Mouse (Mus musculus): ENCODE results near the gene Ripor2. TPM values are rescaled to one million over a fixed set of nuclear protein-coding genes. Genes with fewer than 3 reads are reported as not detected.

Gene Ripor2
- polyA plus RNA-seq, 1 experiment from 2014 or later: 3.5 TPM

- in situ Hi-C loops (cut with MboI; ENCODE audit: low pct_unique_long_range_greater_than_20kb): no loop called here
- no peak for ATAC-seq
- no peak for TF ChIP-seq CTCF (IDR thresholded peaks at IDR 0.05)
- no peak for DNase-seq (ENCODE audit: low read depth, low spot score)
- no peaks in the 10 kb centered on the region for H3K27me3 ChIP-seq
- ChIA-PET CTCF (interaction anchor here (1.4 kb wide), 1 partner anchor 55 kb away, joined by 3 read pairs; no protein-coding TSS in a partner anchor), POLR2A (interaction anchor here (0.6 to 0.7 kb wide), 2 partner anchors 20 to 168 kb away, joined by 3 to 4 read pairs; no protein-coding TSS in a partner anchor)
Measured at GRCm38 (mm10) chr13:24617076-24617798, 35.2 kb downstream of the Ripor2 start.

DNA sequence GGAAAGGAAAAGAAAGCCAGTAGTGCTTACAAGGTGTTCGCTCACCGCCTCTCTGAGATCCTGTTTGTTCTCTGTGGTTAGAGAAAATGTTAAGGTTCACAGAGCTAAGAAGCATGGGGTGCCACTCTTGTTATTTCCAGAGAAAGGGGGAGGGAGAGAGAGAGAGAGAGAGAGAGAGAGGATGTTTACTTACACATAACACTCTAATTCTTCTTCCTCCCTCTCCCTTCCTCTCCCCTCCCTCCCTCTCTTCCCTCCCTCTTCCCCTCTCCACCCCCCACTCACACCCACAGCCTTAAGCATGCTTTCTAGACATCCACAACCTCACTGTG is 35.8 kb downstream of the Ripor2 start:
- H3K27me3 ChIP-seq: no peaks in the 10 kb centered on the region
- DNase-seq (ENCODE audit: low read depth, low spot score): no peak
- in situ Hi-C loops (cut with MboI; ENCODE audit: low pct_unique_long_range_greater_than_20kb): no loop called here

GRCm38 (mm10) chr13:24619711-24620110 is 37.7 kb downstream of the Ripor2 start:
- in situ Hi-C loops (cut with MboI; ENCODE audit: low pct_unique_long_range_greater_than_20kb): no loop called here
- DNase-seq (ENCODE audit: low read depth, low spot score) (no peak), ATAC-seq (no peak)
- TF ChIP-seq CTCF (IDR thresholded peaks at IDR 0.05): no peak
- POLR2A ChIA-PET: interaction anchor here (0.6 kb wide), 1 partner anchor 97 kb away, joined by 4 read pairs; no protein-coding TSS in a partner anchor
- CTCF ChIA-PET: no interaction called here
- no peaks in the 10 kb centered on the region for H3K27me3 ChIP-seq

More for the DNA sequence above, 35.8 kb downstream of the Ripor2 start:
- POLR2A ChIA-PET: interaction anchor here (0.7 kb wide), 1 partner anchor 168 kb away, joined by 3 read pairs; no protein-coding TSS in a partner anchor
- ATAC-seq: no peak
- TF ChIP-seq CTCF (IDR thresholded peaks at IDR 0.05): no peak
- CTCF ChIA-PET: interaction anchor here (1.4 kb wide), 1 partner anchor 55 kb away, joined by 3 read pairs; no protein-coding TSS in a partner anchor

DNA sequence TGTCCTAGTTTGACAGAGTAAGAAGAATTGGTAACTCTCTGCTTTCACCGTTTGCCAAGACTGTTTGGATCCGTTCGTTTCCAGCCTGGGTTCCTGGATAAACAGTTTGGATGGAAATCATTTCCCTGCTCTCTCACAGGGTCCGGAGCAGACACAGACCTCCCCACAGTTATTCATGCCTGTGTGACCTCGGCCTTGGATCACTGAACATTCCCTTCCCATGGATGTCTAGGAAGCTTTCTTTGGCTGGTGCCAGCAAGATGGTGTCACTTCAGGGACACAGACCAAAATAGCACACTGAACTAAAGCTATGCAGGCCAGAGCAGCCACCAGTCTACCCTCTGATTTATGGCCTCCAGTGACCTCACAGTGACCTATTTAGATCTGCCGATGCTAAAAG is 38.5 kb downstream of the Ripor2 start:
- in situ Hi-C loops (cut with MboI; ENCODE audit: low pct_unique_long_range_greater_than_20kb): no loop called here
- peak; percentile 39 for ATAC-seq
- POLR2A ChIA-PET: interaction anchor here (0.6 kb wide), 1 partner anchor 10 kb away, joined by 3 read pairs; no protein-coding TSS in a partner anchor
- CTCF ChIA-PET: no interaction called here
- TF ChIP-seq CTCF (IDR thresholded peaks at IDR 0.05): no peak
- no peak for DNase-seq (ENCODE audit: low read depth, low spot score)
- H3K27me3 ChIP-seq: no peaks in the 10 kb centered on the region

- no peak for ATAC-seq
- no peak for TF ChIP-seq CTCF (IDR thresholded peaks at IDR 0.05)
- in situ Hi-C loops (cut with MboI; ENCODE audit: low pct_unique_long_range_greater_than_20kb): no loop called here
- ChIA-PET CTCF (interaction anchor here (1.0 kb wide), 1 partner anchor 14 kb away, joined by 3 read pairs; no protein-coding TSS in a partner anchor), POLR2A (no interaction called here)
- DNase-seq (ENCODE audit: low read depth, low spot score): no peak
- H3K27me3 ChIP-seq: no peaks in the 10 kb centered on the region
Measured at GRCm38 (mm10) chr13:24623631-24624030, 41.6 kb downstream of the Ripor2 start.

DNA sequence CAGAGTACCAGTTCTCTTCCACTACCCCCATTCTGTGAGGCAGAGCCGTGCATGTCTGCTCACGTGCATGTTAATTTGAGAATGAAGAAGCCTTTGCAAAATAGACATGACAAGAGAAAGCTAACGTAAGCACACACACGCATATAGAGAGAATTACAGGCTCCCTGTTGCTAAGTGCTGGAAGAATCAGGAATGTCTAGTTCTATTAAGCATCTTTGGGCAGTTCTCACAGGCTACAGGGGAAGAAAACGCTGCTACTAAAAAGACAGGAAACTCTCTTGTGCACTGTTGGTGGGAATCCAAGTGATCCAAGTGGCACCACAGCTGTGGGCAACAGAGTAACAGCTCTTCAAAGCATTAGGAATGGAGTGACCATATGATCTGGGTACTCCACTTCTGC is 43.1 kb downstream of the Ripor2 start:
- H3K27me3 ChIP-seq: no peaks in the 10 kb centered on the region
- TF ChIP-seq CTCF (IDR thresholded peaks at IDR 0.05): no peak
- ChIA-PET CTCF (no interaction called here), POLR2A (no interaction called here)
- ATAC-seq: no peak
- in situ Hi-C loops (cut with MboI; ENCODE audit: low pct_unique_long_range_greater_than_20kb): no loop called here
- DNase-seq (ENCODE audit: low read depth, low spot score): no peak

DNA sequence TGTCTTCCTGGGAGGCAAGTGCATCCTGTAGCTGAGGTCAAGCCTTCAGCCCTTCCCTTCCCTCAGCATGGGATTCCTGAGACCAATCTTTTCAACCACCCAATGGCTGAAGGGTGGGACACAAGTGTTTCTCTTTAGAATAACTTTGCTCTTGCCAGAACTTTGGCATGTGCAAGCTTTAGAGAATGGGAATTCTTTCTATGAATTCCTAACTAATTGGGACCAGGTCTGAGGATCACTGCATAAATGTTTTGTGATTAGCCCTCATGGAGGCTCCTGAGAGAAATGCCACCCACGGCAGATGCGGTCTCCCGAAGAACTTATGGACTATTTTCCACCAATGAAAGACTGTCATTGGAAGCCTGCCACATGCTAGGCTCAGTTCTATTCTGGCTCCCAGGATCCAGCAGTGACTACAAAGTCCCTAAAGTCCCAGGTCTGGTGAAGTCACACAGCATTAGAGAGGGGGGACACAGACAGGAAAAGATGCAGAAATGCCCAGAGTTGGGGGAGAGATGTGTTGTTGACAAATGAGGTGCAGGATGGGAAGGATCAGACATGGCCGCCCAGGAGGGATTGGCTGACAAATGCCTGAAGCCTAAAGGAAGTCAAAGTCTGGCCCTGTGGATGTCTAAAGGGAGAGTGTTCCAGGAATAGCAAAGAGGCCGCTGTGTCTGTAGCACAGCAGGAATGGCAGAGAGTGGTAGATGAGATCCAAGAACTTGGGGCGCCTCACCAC is 44.9 kb downstream of the Ripor2 start:
- in situ Hi-C loops (cut with MboI; ENCODE audit: low pct_unique_long_range_greater_than_20kb): no loop called here
- ChIA-PET CTCF (no interaction called here), POLR2A (no interaction called here)
- no peak for TF ChIP-seq CTCF (IDR thresholded peaks at IDR 0.05)
- no peak for DNase-seq (ENCODE audit: low read depth, low spot score)
- H3K27me3 ChIP-seq: no peaks in the 10 kb centered on the region
- ATAC-seq: no peak

GRCm38 (mm10) chr13:24628192-24628591 is 46.2 kb downstream of the Ripor2 start:
- H3K27me3 ChIP-seq: no peaks in the 10 kb centered on the region
- ATAC-seq (no peak), DNase-seq (ENCODE audit: low read depth, low spot score) (no peak)
- POLR2A ChIA-PET: interaction anchor here (0.6 kb wide), 1 partner anchor 38 kb away, joined by 3 read pairs; no protein-coding TSS in a partner anchor
- in situ Hi-C loops (cut with MboI; ENCODE audit: low pct_unique_long_range_greater_than_20kb): no loop called here
- CTCF ChIA-PET: interaction anchor here (2.1 kb wide), 1 partner anchor 14 kb away, joined by 5 read pairs; no protein-coding TSS in a partner anchor
- TF ChIP-seq CTCF (IDR thresholded peaks at IDR 0.05): no peak

DNA sequence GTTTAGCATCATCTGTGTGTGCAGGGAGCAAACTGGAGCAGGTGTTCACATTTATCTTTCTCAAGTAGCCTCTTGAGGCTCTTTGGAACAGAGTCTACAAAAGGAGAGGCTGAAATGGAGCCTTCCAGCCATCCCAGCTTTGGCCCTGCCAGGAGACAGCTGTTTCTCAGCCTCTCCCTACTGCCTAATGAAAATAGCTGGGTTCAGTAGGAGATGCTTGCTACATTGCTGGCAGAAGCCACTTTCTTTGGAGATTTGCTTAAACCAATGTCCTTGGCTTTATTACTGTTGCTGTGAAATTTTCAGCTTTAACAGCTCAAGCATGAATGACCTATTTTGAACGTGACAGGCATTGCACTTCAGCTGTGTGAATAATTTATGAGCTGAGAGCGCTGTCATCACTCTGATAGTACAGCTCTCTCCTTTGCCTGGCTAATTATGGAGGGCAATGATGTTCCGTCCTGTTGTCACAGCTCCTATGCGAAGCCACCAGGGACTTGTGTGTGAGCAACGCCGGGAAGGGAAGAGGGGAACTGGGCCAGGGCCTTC is 47.2 kb downstream of the Ripor2 start:
- CTCF ChIA-PET: interaction anchor here (0.7 to 2.1 kb wide), 5 partner anchors 8 to 110 kb away, joined by 3 to 5 read pairs (median 3); no protein-coding TSS in a partner anchor
- DNase-seq (ENCODE audit: low read depth, low spot score): no peak
- no peak for TF ChIP-seq CTCF (IDR thresholded peaks at IDR 0.05)
- POLR2A ChIA-PET: no interaction called here
- ATAC-seq: no peak
- no peaks in the 10 kb centered on the region for H3K27me3 ChIP-seq
- in situ Hi-C loops (cut with MboI; ENCODE audit: low pct_unique_long_range_greater_than_20kb): no loop called here

- TF ChIP-seq CTCF (IDR thresholded peaks at IDR 0.05): no peak
- ChIA-PET POLR2A (interaction anchor here (0.6 kb wide), 1 partner anchor 10 kb away, joined by 3 read pairs; no protein-coding TSS in a partner anchor), CTCF (interaction anchor here (2.1 kb wide), 1 partner anchor 12 kb away, joined by 5 read pairs; no protein-coding TSS in a partner anchor)
- DNase-seq (ENCODE audit: low read depth, low spot score) (no peak), ATAC-seq (no peak)
- in situ Hi-C loops (cut with MboI; ENCODE audit: low pct_unique_long_range_greater_than_20kb): no loop called here
- H3K27me3 ChIP-seq: no peaks in the 10 kb centered on the region
Measured at GRCm38 (mm10) chr13:24630364-24630763, 48.4 kb downstream of the Ripor2 start.
